Comparison of ENCODE assay signal across 8 mouse cellular contexts in genomic region chr9:32271896-32272444, GRCm38 (mm10).
A peak's percentile ranks its signal among the peaks of the same experiment; 100 is the strongest.
DNase-seq lines count a peak whose midpoint lies in the region; ATAC-seq and TF ChIP-seq lines count a peak whose summit lies in the region.

No protein-coding gene starts in this region.

- no peaks in the 10 kb centered on the region for H3K9me3 ChIP-seq in intestine, postnatal 0 days (ENCODE audit: control insufficient read depth)
- H3K9me3 ChIP-seq in midbrain, embryonic 16.5 days (replicated peaks; ENCODE audit: control insufficient read depth, low read length, poor library complexity, severe bottlenecking): 0 out of 2 replicates have a peak, but pooled peaks cover 3% of the 10 kb centered on the region

- peak; percentile 68 for ATAC-seq in frontal cortex, adult (ENCODE audit: low TSS enrichment)
- no peak for ATAC-seq in intestine, postnatal 0 days
- ATAC-seq in midbrain, embryonic 16.5 days: peak; percentile 81

- H3K4me2 ChIP-seq in intestine, postnatal 0 days (replicated peaks; ENCODE audit: low read depth): no peak overlapping the region
- no peak overlapping the region for H3K4me2 ChIP-seq in midbrain, embryonic 16.5 days (ENCODE audit: low read length)

- 17% methylated on average over 5 of the region's 5 CpGs for WGBS in heart, adult 2 months
- 16% methylated on average over 5 of the region's 5 CpGs for WGBS in cerebellum, adult 2 months
- WGBS in intestine, postnatal 0 days: 12% methylated on average over 5 of the region's 5 CpGs
- WGBS in midbrain, embryonic 16.5 days: 14% methylated on average over 5 of the region's 5 CpGs

- no peaks in the 10 kb centered on the region for H3K36me3 ChIP-seq in heart, adult 2 months (ENCODE audit: control insufficient read depth, insufficient read depth, low read length)
- H3K36me3 ChIP-seq in intestine, postnatal 0 days (ENCODE audit: control insufficient read depth, insufficient read depth): no peaks in the 10 kb centered on the region
- no peaks in the 10 kb centered on the region for H3K36me3 ChIP-seq in midbrain, embryonic 16.5 days (ENCODE audit: control insufficient read depth, insufficient read depth, low read length)

- DNase-seq in heart, adult 2 months: peak; percentile 50 to 63
- DNase-seq in heart, adult 11 months: no peak
- peak; percentile 66 to 69 for DNase-seq in cerebellum, adult 2 months
- peak; percentile 74 for DNase-seq in left cerebral cortex, postnatal 4 days
- peak; percentile 62 to 71 for DNase-seq in spleen, postnatal 36 days (ENCODE audit: low spot score in 2 of 2)

- no peaks in the 10 kb centered on the region for H3K27me3 ChIP-seq in heart, adult 2 months (ENCODE audit: control insufficient read depth, insufficient read depth, low read length)
- no peaks in the 10 kb centered on the region for H3K27me3 ChIP-seq in cerebellum, adult 2 months (ENCODE audit: control insufficient read depth, insufficient read depth, low read length)
- no peaks in the 10 kb centered on the region for H3K27me3 ChIP-seq in intestine, postnatal 0 days (replicated peaks; ENCODE audit: control insufficient read depth, insufficient read depth, low read length)
- H3K27me3 ChIP-seq in midbrain, embryonic 16.5 days (ENCODE audit: control insufficient read depth, insufficient read depth, low read depth, low read length): no peaks in the 10 kb centered on the region; the same call in 1 of the 2 replicates

- TF ChIP-seq EP300 in heart, adult 2 months (IDR thresholded peaks at IDR 0.05; ENCODE audit: insufficient read depth, low read depth, low read length): 0 out of 2 replicates have a peak, but pooled peaks have one; percentile 38

- TF ChIP-seq CTCF in heart, adult 2 months (IDR thresholded peaks at IDR 0.05): peak; percentile 90
- TF ChIP-seq CTCF in cerebellum, adult 2 months (IDR thresholded peaks at IDR 0.05; ENCODE audit: borderline replicate concordance, insufficient read depth, low read depth, low read length): peak; percentile 65; the same call in 1 of the 2 replicates
- TF ChIP-seq CTCF in intestine, postnatal 0 days (IDR thresholded peaks at IDR 0.05; ENCODE audit: low read depth): peak; percentile 86

- H3K79me2 ChIP-seq in heart, adult 2 months (replicated peaks; ENCODE audit: control insufficient read depth, insufficient read depth, low read length): no peaks in the 10 kb centered on the region

- H3K4me3 ChIP-seq in heart, adult 2 months: no peak overlapping the region
- no peak overlapping the region for H3K4me3 ChIP-seq in cerebellum, adult 2 months (replicated peaks; ENCODE audit: insufficient read depth, low read depth, low read length)
- no peak overlapping the region for H3K4me3 ChIP-seq in intestine, postnatal 0 days (ENCODE audit: low read depth, low read length)
- no peak overlapping the region for H3K4me3 ChIP-seq in midbrain, embryonic 16.5 days (ENCODE audit: low read depth, low read length)

- TF ChIP-seq POLR2A in heart, adult 2 months (IDR thresholded peaks at IDR 0.05; ENCODE audit: insufficient read depth, low read depth, low read length): no peak
- no peak for TF ChIP-seq POLR2A in cerebellum, adult 2 months (IDR thresholded peaks at IDR 0.05; ENCODE audit: borderline replicate concordance, insufficient read depth, low read length)

- no peak overlapping the region for H3K27ac ChIP-seq in heart, adult 2 months
- no peak overlapping the region for H3K27ac ChIP-seq in cerebellum, adult 2 months (ENCODE audit: insufficient read depth, low read length)
- no peak overlapping the region for H3K27ac ChIP-seq in intestine, postnatal 0 days (ENCODE audit: low read depth, low read length)
- no peak overlapping the region for H3K27ac ChIP-seq in midbrain, embryonic 16.5 days (ENCODE audit: low read length)

- no peaks in the 10 kb centered on the region for H3K4me1 ChIP-seq in heart, adult 2 months (ENCODE audit: control insufficient read depth, insufficient read depth, low read length)
- H3K4me1 ChIP-seq in cerebellum, adult 2 months (ENCODE audit: control insufficient read depth, insufficient read depth, low read length): no peaks in the 10 kb centered on the region
- no peaks in the 10 kb centered on the region for H3K4me1 ChIP-seq in intestine, postnatal 0 days (replicated peaks; ENCODE audit: control insufficient read depth, insufficient read depth, low read length)
- no peaks in the 10 kb centered on the region for H3K4me1 ChIP-seq in midbrain, embryonic 16.5 days (ENCODE audit: control insufficient read depth, insufficient read depth, low read length)

- intact Hi-C loops in heart, adult 2 months (cut with DNase I): loop anchor here (1.0 to 5.0 kb wide), 3 partner anchors 78 to 975 kb away; no protein-coding TSS in a partner anchor
- intact Hi-C loops in left cerebral cortex, postnatal 4 days (cut with DNase I): loop anchor here (2.0 to 10.0 kb wide), 2 partner anchors 79 to 973 kb away; no protein-coding TSS in a partner anchor

- no peak overlapping the region for H3K9ac ChIP-seq in heart, adult 2 months (ENCODE audit: low read depth, low read length)
- H3K9ac ChIP-seq in intestine, postnatal 0 days (ENCODE audit: low read depth, low read length): no peak overlapping the region
- H3K9ac ChIP-seq in midbrain, embryonic 16.5 days (ENCODE audit: low read depth, low read length): no peak overlapping the region
